Mouse (Mus musculus) CH12.LX (cell line): ENCODE data around the gene Stard10. TPM values are rescaled to one million over a fixed set of nuclear protein-coding genes. Genes with fewer than 3 reads are reported as not detected.
A peak's percentile ranks its signal among the peaks of the same experiment; 100 is the strongest.

Source experiments
- DNase-seq: peaks from one replicate; pipeline ENCODE4 v3.0.0-alpha.2; 2013; ENCODE audit errors: extremely low read depth
- H3K27ac ChIP-seq: 2 replicates; pipeline ENCODE4 v1.5.1; 2012; ENCODE audit warnings: low read depth, mild to moderate bottlenecking, control low read depth, moderate library complexity; ENCODE audit not compliant: insufficient read depth
- H3K27me3 ChIP-seq: replicated peaks from 2 replicates; pipeline ENCODE3; 2012; ENCODE audit warnings: inconsistent platforms
- H3K36me3 ChIP-seq, 2 experiments: replicated peaks in 1 of 2; 2 replicates each; pipeline versions ENCODE3 to v1.6.1; 2012; ENCODE audit warnings: inconsistent platforms in 1 of 2, low read length in 1 of 2, mild to moderate bottlenecking in 1 of 2, mixed read lengths in 1 of 2, moderate library complexity in 1 of 2; ENCODE audit not compliant: control insufficient read depth in 1 of 2, insufficient read depth in 1 of 2
- H3K4me1 ChIP-seq, 2 experiments: 2 replicates each; pipeline ENCODE4 v1.6.1; 2012; ENCODE audit warnings: inconsistent platforms in 1 of 2, moderate library complexity in 1 of 2; ENCODE audit not compliant: insufficient read depth in 2 of 2, control insufficient read depth in 1 of 2
- H3K4me2 ChIP-seq: 2 replicates; pipeline ENCODE4 v1.6.1; 2012; ENCODE audit warnings: low read depth, mild to moderate bottlenecking, control low read depth; ENCODE audit not compliant: poor library complexity, insufficient read depth, severe bottlenecking
- H3K4me3 ChIP-seq, 3 experiments: fragments of 150-350 bp in 1 of 3; sonication (generic) in 1 of 3; replicated peaks in 1 of 3; 2 replicates each; pipeline versions ENCODE3 to v1.5.1; 2011 to 2012; ENCODE audit warnings: low read depth in 2 of 3, low read length in 2 of 3, mild to moderate bottlenecking in 2 of 3, moderate library complexity in 2 of 3, control low read depth in 1 of 3, improper control_type of control experiment in 1 of 3, inconsistent platforms in 1 of 3, mixed read lengths in 1 of 3; ENCODE audit not compliant: poor library complexity in 1 of 3
- H3K79me2 ChIP-seq: replicated peaks from 2 replicates; pipeline ENCODE4 v1.6.1; 2012; ENCODE audit warnings: mild to moderate bottlenecking, moderate library complexity; ENCODE audit not compliant: control insufficient read depth, poor library complexity, insufficient read depth, severe bottlenecking; ENCODE audit errors: extremely low read depth
- H3K9ac ChIP-seq: 2 replicates; pipeline ENCODE4 v1.6.1; 2012; ENCODE audit warnings: low read depth, mild to moderate bottlenecking, control low read depth, moderate library complexity; ENCODE audit not compliant: insufficient read depth
- H3K9me3 ChIP-seq: replicated peaks from 2 replicates; pipeline ENCODE3; 2012; ENCODE audit warnings: low read length, inconsistent platforms, mixed read lengths
- BHLHE40 ChIP-seq: IDR thresholded peaks from 2 replicates; pipeline ENCODE4 v1.6.1; 2011; ENCODE audit warnings: mild to moderate bottlenecking, low read depth, low read length, improper control_type of control experiment
- CHD1 ChIP-seq: IDR thresholded peaks from 2 replicates; pipeline ENCODE4 v1.6.1; 2012; ENCODE audit warnings: low read depth, low read length, improper control_type of control experiment, inconsistent platforms
- CHD2 ChIP-seq: IDR thresholded peaks from 2 replicates; pipeline ENCODE4 v1.6.1; 2011; ENCODE audit warnings: low read length, improper control_type of control experiment
- CTCF ChIP-seq, 2 experiments: IDR thresholded peaks in 1 of 2; conservative IDR thresholded peaks in 1 of 2; 2 replicates each; pipeline ENCODE4 v1.5.1; 2011 to 2012; ENCODE audit warnings: low read depth in 2 of 2, low read length in 2 of 2, improper control_type of control experiment in 1 of 2, inconsistent platforms in 1 of 2, mild to moderate bottlenecking in 1 of 2, moderate library complexity in 1 of 2
- E2F4 ChIP-seq: IDR thresholded peaks from 2 replicates; pipeline ENCODE4 v1.6.1; 2011; ENCODE audit warnings: low read depth, low read length, improper control_type of control experiment; ENCODE audit not compliant: insufficient replicate concordance
- ELF1 ChIP-seq: IDR thresholded peaks from 2 replicates; pipeline ENCODE4 v1.6.1; 2014; ENCODE audit warnings: low read depth, mild to moderate bottlenecking, inconsistent platforms, low read length, improper control_type of control experiment
- EP300 ChIP-seq: IDR thresholded peaks from 2 replicates; pipeline ENCODE4 v1.6.1; 2011; ENCODE audit warnings: low read length, improper control_type of control experiment
- ETS1 ChIP-seq: conservative IDR thresholded peaks from 2 replicates; pipeline ENCODE4 v1.6.1; 2012; ENCODE audit warnings: low read depth, mild to moderate bottlenecking, inconsistent platforms, low read length, improper control_type of control experiment, moderate library complexity
- GABPA ChIP-seq: IDR thresholded peaks from 2 replicates; pipeline ENCODE4 v1.6.1; 2012; ENCODE audit warnings: low read depth, low read length, improper control_type of control experiment, inconsistent platforms; ENCODE audit not compliant: insufficient replicate concordance
- HCFC1 ChIP-seq: IDR thresholded peaks from 2 replicates; pipeline ENCODE4 v1.6.1; 2012; ENCODE audit warnings: low read depth, mild to moderate bottlenecking, inconsistent platforms, low read length, improper control_type of control experiment
- IRF4 ChIP-seq: IDR thresholded peaks from 2 replicates; pipeline ENCODE4 v1.6.1; 2014; ENCODE audit warnings: low read depth, mild to moderate bottlenecking, inconsistent platforms, low read length, improper control_type of control experiment
- JUN ChIP-seq: IDR thresholded peaks from 2 replicates; pipeline ENCODE4 v1.6.1; 2011; ENCODE audit warnings: low read depth, mild to moderate bottlenecking, low read length, improper control_type of control experiment, moderate library complexity; ENCODE audit not compliant: insufficient read depth
- JUND ChIP-seq: conservative IDR thresholded peaks from 2 replicates; pipeline ENCODE4 v1.6.1; 2011; ENCODE audit warnings: low read depth, low read length, improper control_type of control experiment
- KAT2A ChIP-seq: IDR thresholded peaks from 2 replicates; pipeline ENCODE4 v1.6.1; 2012; ENCODE audit warnings: low read length, improper control_type of control experiment, inconsistent platforms; ENCODE audit not compliant: insufficient replicate concordance
- MAFK ChIP-seq: IDR thresholded peaks from 2 replicates; pipeline ENCODE4 v1.6.1; 2011; ENCODE audit warnings: low read length, improper control_type of control experiment; ENCODE audit not compliant: insufficient replicate concordance
- MAX ChIP-seq: IDR thresholded peaks from 2 replicates; pipeline ENCODE4 v1.6.1; 2011; ENCODE audit warnings: low read length, improper control_type of control experiment
- MAZ ChIP-seq: IDR thresholded peaks from 2 replicates; pipeline ENCODE4 v1.6.1; 2012; ENCODE audit warnings: low read depth, mild to moderate bottlenecking, inconsistent platforms, low read length, improper control_type of control experiment, moderate library complexity
- MEF2A ChIP-seq: IDR thresholded peaks from 2 replicates; pipeline ENCODE4 v1.6.1; 2014; ENCODE audit warnings: low read depth, mild to moderate bottlenecking, inconsistent platforms, low read length, improper control_type of control experiment, borderline replicate concordance
- MXI1 ChIP-seq: IDR thresholded peaks from 2 replicates; pipeline ENCODE4 v1.6.1; 2011; ENCODE audit warnings: mild to moderate bottlenecking, low read depth, low read length, improper control_type of control experiment
- MYC ChIP-seq: IDR thresholded peaks from 2 replicates; pipeline ENCODE4 v1.6.1; 2011; ENCODE audit warnings: low read depth, mild to moderate bottlenecking, improper control_type of control experiment, low read length
- NELFE ChIP-seq: IDR thresholded peaks from 2 replicates; pipeline ENCODE4 v1.6.1; 2011; ENCODE audit warnings: low read depth, low read length, improper control_type of control experiment
- NRF1 ChIP-seq: IDR thresholded peaks from 2 replicates; pipeline ENCODE4 v1.6.1; 2014; ENCODE audit warnings: low read depth, mild to moderate bottlenecking, inconsistent platforms, low read length, improper control_type of control experiment, moderate library complexity
- PAX5 ChIP-seq: IDR thresholded peaks from 2 replicates; pipeline ENCODE4 v1.6.1; 2012; ENCODE audit warnings: low read length, inconsistent platforms, mixed read lengths
- POLR2A ChIP-seq: IDR thresholded peaks from 2 replicates; pipeline ENCODE4 v1.6.1; 2011; ENCODE audit warnings: low read depth, mild to moderate bottlenecking, improper control_type of control experiment, low read length
- POLR2AphosphoS2 ChIP-seq: IDR thresholded peaks from 2 replicates; pipeline ENCODE4 v1.6.1; 2011; ENCODE audit warnings: low read depth, low read length, improper control_type of control experiment
- RAD21 ChIP-seq: IDR thresholded peaks from 2 replicates; pipeline ENCODE4 v1.6.1; 2011; ENCODE audit warnings: low read depth, mild to moderate bottlenecking, low read length, improper control_type of control experiment, moderate library complexity
- RCOR1 ChIP-seq: conservative IDR thresholded peaks from 2 replicates; pipeline ENCODE4 v1.6.1; 2012; ENCODE audit warnings: low read depth, mild to moderate bottlenecking, inconsistent platforms, low read length, improper control_type of control experiment
- SIN3A ChIP-seq: IDR thresholded peaks from 2 replicates; pipeline ENCODE4 v1.6.1; 2012; ENCODE audit warnings: low read length, improper control_type of control experiment, inconsistent platforms
- SMC3 ChIP-seq: IDR thresholded peaks from 2 replicates; pipeline ENCODE4 v1.6.1; 2011; ENCODE audit warnings: low read depth, low read length, improper control_type of control experiment
- TBP ChIP-seq: conservative IDR thresholded peaks from 2 replicates; pipeline ENCODE4 v1.6.1; 2011; ENCODE audit warnings: low read depth, low read length, improper control_type of control experiment
- TCF12 ChIP-seq: IDR thresholded peaks from 2 replicates; pipeline ENCODE4 v1.6.1; 2014; ENCODE audit warnings: low read depth, mild to moderate bottlenecking, inconsistent platforms, low read length, improper control_type of control experiment
- UBTF ChIP-seq: IDR thresholded peaks from 2 replicates; pipeline ENCODE4 v1.6.1; 2012; ENCODE audit warnings: low read depth, mild to moderate bottlenecking, inconsistent platforms, low read length, improper control_type of control experiment, moderate library complexity
- USF1 ChIP-seq: IDR thresholded peaks from 2 replicates; pipeline ENCODE4 v1.6.1; 2014; ENCODE audit warnings: low read depth, mild to moderate bottlenecking, inconsistent platforms, low read length, improper control_type of control experiment
- USF2 ChIP-seq: conservative IDR thresholded peaks from 2 replicates; pipeline ENCODE4 v1.6.1; 2011; ENCODE audit warnings: low read depth, low read length, improper control_type of control experiment
- ZC3H11A ChIP-seq: IDR thresholded peaks from 2 replicates; pipeline ENCODE4 v1.6.1; 2012; ENCODE audit warnings: low read depth, mild to moderate bottlenecking, inconsistent platforms, low read length, improper control_type of control experiment
- ZKSCAN1 ChIP-seq: IDR thresholded peaks from 2 replicates; pipeline ENCODE4 v1.6.1; 2012; ENCODE audit warnings: low read depth, inconsistent platforms, low read length, improper control_type of control experiment, borderline replicate concordance
- ZMIZ1 ChIP-seq: IDR thresholded peaks from 2 replicates; pipeline ENCODE4 v1.6.1; 2012; ENCODE audit warnings: low read depth, mild to moderate bottlenecking, inconsistent platforms, low read length, improper control_type of control experiment
- ZNF384 ChIP-seq: IDR thresholded peaks from 2 replicates; pipeline ENCODE4 v1.6.1; 2012; ENCODE audit warnings: low read depth, low read length, improper control_type of control experiment, inconsistent platforms
- dilution Hi-C: fragments of 300-500 bp; cut with MboI; formaldehyde crosslinking; loops from 2 replicates; pipeline ENCODE4 v1.14.3; 2020; ENCODE audit warnings: low sequenced_read_pairs; ENCODE audit not compliant: extremely low pct_unique_long_range_greater_than_20kb, extremely low pct_ligation_motif_present
- in situ Hi-C: fragments of 300-500 bp; cut with MboI; formaldehyde crosslinking; loops from 3 replicates; pipeline ENCODE4 v1.14.3; 2019; ENCODE audit warnings: low sequenced_read_pairs, low pct_ligation_motif_present, low pct_unique_long_range_greater_than_20kb, mixed read lengths
- polyA plus RNA-seq: library from polyadenylated mRNA; unstranded; fragments of >175 nt; gene quantifications from 2 replicates; pipeline ENCODE4 v1.2.1, GENCODE M21; 2012; ENCODE audit warnings: low read depth; ENCODE audit not compliant: insufficient read length
- total RNA-seq, 2 experiments: library from RNA; depleted of rRNA; stranded (reverse); fragments of 300-350 nt in 1 of 2; fragments of >200 nt in 1 of 2; gene quantifications; 2 replicates each; pipeline ENCODE4 v1.2.3; 2012 to 2014

Gene Stard10
- total and polyA plus RNA-seq, 3 experiments: 2.4 to 12.7 (median 6.7) TPM

- Histone ChIP-seq H3K4me3 (peak within 1 kb of the TSS; percentile 75 to 84 (median 79)), H3K4me1 (peaks cover 16 to 64% of the 10 kb centered on the region in 2 experiments), H3K79me2 (no peaks in the 10 kb centered on the region; the same call in 1 of the 2 replicates), H3K9ac (peak within 1 kb of the TSS; percentile 61), H3K27me3 (no peaks in the 10 kb centered on the region), H3K36me3 (peaks cover 0 to 22% of the 10 kb centered on the region in 2 experiments), H3K27ac (no peak within 1 kb of the TSS), H3K4me2 (peak within 1 kb of the TSS; percentile 83), H3K9me3 (no peaks in the 10 kb centered on the region)
- dilution Hi-C loops (no loop called here), in situ Hi-C loops (no loop called here)
- peak; percentile 83 for TF ChIP-seq USF2
- TF ChIP-seq GABPA: no peak
- peak; percentile 41; the same call in 1 of the 2 replicates for TF ChIP-seq TCF12
- no peak for TF ChIP-seq NRF1
- TF ChIP-seq MAZ: 0 out of 2 replicates have a peak, but pooled peaks have one; percentile 40
- no peak for TF ChIP-seq SMC3
- TF ChIP-seq CHD1: no peak
- no peak for TF ChIP-seq ZNF384
- no peak for TF ChIP-seq E2F4
- TF ChIP-seq BHLHE40: peak; percentile 65; the same call in 1 of the 2 replicates
- no peak for TF ChIP-seq JUN
- TF ChIP-seq USF1: peak; percentile 93
- TF ChIP-seq IRF4: peak; percentile 32; the same call in 1 of the 2 replicates
- TF ChIP-seq KAT2A: no peak
- no peak for TF ChIP-seq MAFK
- TF ChIP-seq ZMIZ1: peak; percentile 74
- TF ChIP-seq ZC3H11A: no peak
- TF ChIP-seq RAD21: no peak
- TF ChIP-seq MXI1: peak; percentile 97
- TF ChIP-seq POLR2A: peak; percentile 70
- TF ChIP-seq PAX5: no peak
- TF ChIP-seq NELFE: peak; percentile 62; the same call in 1 of the 2 replicates
- TF ChIP-seq EP300: no peak
- TF ChIP-seq JUND: no peak
- TF ChIP-seq SIN3A: peak; percentile 88
- 0 out of 2 replicates have a peak, but pooled peaks have one; percentile 35 for TF ChIP-seq HCFC1
- no peak for TF ChIP-seq ZKSCAN1
- peak; percentile 60; the same call in 1 of the 2 replicates for TF ChIP-seq CHD2
- no peak for TF ChIP-seq TBP
- no peak; the same call in 1 of the 2 replicates for TF ChIP-seq POLR2AphosphoS2
- no peak for TF ChIP-seq ETS1
- TF ChIP-seq UBTF: no peak
- peak; percentile 89 for TF ChIP-seq MAX
- no peak for TF ChIP-seq CTCF (conservative IDR thresholded peaks at IDR 0.05 in 1 of 2, IDR thresholded peaks at IDR 0.05 in 1 of 2; ENCODE audit: low read depth in 2 of 2, low read length in 2 of 2)
- peak; percentile 79 for TF ChIP-seq ELF1
- no peak for TF ChIP-seq MYC
- no peak for TF ChIP-seq RCOR1
- TF ChIP-seq MEF2A: 0 out of 2 replicates have a peak, but pooled peaks have one; percentile 11
- peak; percentile 60 for DNase-seq
These were observed 30.9 kb downstream of the Stard10 start, which contains the start of gene Arap1 for GRCm38 (mm10) chr7:101347767-101348270. TSS of gene Arap1 (plus strand) at chr7:101348067.
